Mouse (Mus musculus) embryonic facial prominence, embryonic 15.5 days (tissue): ENCODE measurements around the gene Snapin. TPM values are rescaled to one million over a fixed set of nuclear protein-coding genes. Genes with fewer than 3 reads are reported as not detected.

Source experiments
- ATAC-seq: fragments of 200-750 bp; cut with Nextera tagmentation; 2 replicates; pipeline ENCODE4 v1.8.0; 2017; ENCODE audit warnings: low read depth, moderate TSS enrichment; ENCODE audit not compliant: insufficient number of reproducible peaks, low FRiP score, low TSS enrichment
- H3K27ac ChIP-seq: fragments of 300-500 bp; sonication (generic); replicated peaks from 2 replicates; pipeline ENCODE4 v1.5.1; 2015; ENCODE audit warnings: mild to moderate bottlenecking, inconsistent platforms
- H3K27me3 ChIP-seq: fragments of 300-500 bp; sonication (generic); 2 replicates; pipeline ENCODE4 v1.6.1; 2015; ENCODE audit warnings: inconsistent platforms
- H3K36me3 ChIP-seq: fragments of 300-500 bp; sonication (generic); 2 replicates; pipeline ENCODE4 v1.6.1; 2015; ENCODE audit warnings: mild to moderate bottlenecking, inconsistent platforms
- H3K4me1 ChIP-seq: fragments of 300-500 bp; sonication (generic); 2 replicates; pipeline ENCODE4 v1.6.1; 2015; ENCODE audit warnings: inconsistent platforms
- H3K4me2 ChIP-seq: fragments of 300-500 bp; sonication (generic); replicated peaks from 2 replicates; pipeline ENCODE4 v1.6.1; 2015; ENCODE audit warnings: mild to moderate bottlenecking, inconsistent platforms
- H3K4me3 ChIP-seq: fragments of 300-500 bp; sonication (generic); replicated peaks from 2 replicates; pipeline ENCODE4 v1.5.1; 2015; ENCODE audit warnings: mild to moderate bottlenecking, inconsistent platforms
- H3K9ac ChIP-seq: fragments of 300-500 bp; sonication (generic); 2 replicates; pipeline ENCODE4 v1.6.1; 2015; ENCODE audit warnings: inconsistent platforms
- H3K9me3 ChIP-seq: fragments of 300-500 bp; sonication (generic); replicated peaks from 2 replicates; pipeline ENCODE4 v1.6.1; 2016; ENCODE audit warnings: inconsistent platforms
- WGBS: fragments of 180-500 bp; shearing (Covaris S2); methylation state at CpG from one replicate; pipeline ENCODE4 v1.1.7; 2015; 5-methylcytosine and 5-hydroxymethylcytosine counted together
- polyA plus RNA-seq: library from polyadenylated mRNA; unstranded; fragments of >200 nt; fragmentation: Nextera tagmentation; extraction: Ambion mirVana; gene quantifications from 2 replicates; pipeline ENCODE4 v1.2.1, GENCODE M21; 2015

Gene Snapin
- polyA plus RNA-seq, 1 experiment from 2014 or later, result 104 TPM

- peak overlapping the region; percentile 24 for H3K4me2 ChIP-seq
- peak overlapping the region; percentile 11; the same call in 1 of the 2 replicates for H3K4me3 ChIP-seq
- no peaks in the 10 kb centered on the region for H3K36me3 ChIP-seq
- ATAC-seq, result no peak
- WGBS, result 38% methylated on average over 10 of the region's 10 CpGs
- no peaks in the 10 kb centered on the region for H3K9me3 ChIP-seq
- H3K9ac ChIP-seq, result no peak overlapping the region
- peaks cover 7% of the 10 kb centered on the region; the same call in 1 of the 2 replicates for H3K4me1 ChIP-seq
- no peaks in the 10 kb centered on the region for H3K27me3 ChIP-seq
- no peak overlapping the region for H3K27ac ChIP-seq
Measured at GRCm38 (mm10) chr3:90451396-90452095, 39.3 kb downstream of the Snapin start.

GRCm38 (mm10) chr3:90450874-90451273 lies 40.0 kb downstream of the Snapin start:
- H3K9me3 ChIP-seq, result no peaks in the 10 kb centered on the region
- no peaks in the 10 kb centered on the region for H3K27me3 ChIP-seq
- H3K4me3 ChIP-seq, result peak overlapping the region; percentile 11; the same call in 1 of the 2 replicates
- H3K36me3 ChIP-seq, result no peaks in the 10 kb centered on the region
- no peak for ATAC-seq
- H3K4me2 ChIP-seq, result peak overlapping the region; percentile 24
- peaks cover 14% of the 10 kb centered on the region; the same call in 1 of the 2 replicates for H3K4me1 ChIP-seq
- no peak overlapping the region for H3K9ac ChIP-seq
- H3K27ac ChIP-seq, result no peak overlapping the region
- 33% methylated on average over 12 of the region's 12 CpGs for WGBS

GRCm38 (mm10) chr3:90448626-90449025 lies 42.2 kb downstream of the Snapin start:
- H3K9ac ChIP-seq, result no peak overlapping the region
- no peak for ATAC-seq
- H3K4me1 ChIP-seq, result peaks cover 17% of the 10 kb centered on the region; the same call in 1 of the 2 replicates
- no peaks in the 10 kb centered on the region for H3K36me3 ChIP-seq
- no peak overlapping the region for H3K4me3 ChIP-seq
- H3K27ac ChIP-seq, result no peak overlapping the region
- H3K9me3 ChIP-seq, result no peaks in the 10 kb centered on the region
- H3K27me3 ChIP-seq, result no peaks in the 10 kb centered on the region
- no peak overlapping the region for H3K4me2 ChIP-seq
- WGBS, result 36% methylated on average over 6 of the region's 6 CpGs

GRCm38 (mm10) chr3:90447123-90447494 lies 43.7 kb downstream of the Snapin start:
- no peak for ATAC-seq
- Histone ChIP-seq H3K4me2 (peak overlapping the region; percentile 54), H3K4me1 (peaks cover 17% of the 10 kb centered on the region; the same call in 1 of the 2 replicates), H3K9me3 (no peaks in the 10 kb centered on the region), H3K4me3 (peak overlapping the region; percentile 38; the same call in 1 of the 2 replicates), H3K9ac (no peak overlapping the region), H3K36me3 (no peaks in the 10 kb centered on the region), H3K27ac (peak overlapping the region; percentile 82), H3K27me3 (no peaks in the 10 kb centered on the region)
- 61% methylated on average over 7 of the region's 7 CpGs for WGBS

- Histone ChIP-seq H3K4me2 (peak overlapping the region; percentile 54), H3K4me1 (peaks cover 17% of the 10 kb centered on the region; the same call in 1 of the 2 replicates), H3K27me3 (no peaks in the 10 kb centered on the region), H3K27ac (peak overlapping the region; percentile 82), H3K9me3 (no peaks in the 10 kb centered on the region), H3K4me3 (peak overlapping the region; percentile 38), H3K36me3 (no peaks in the 10 kb centered on the region), H3K9ac (0 out of 2 replicates have a peak overlapping the region, but pooled peaks have one; percentile 4)
- ATAC-seq, result peak; percentile 95
- WGBS, result 2% methylated on average over 17 of the region's 17 CpGs
Measured at GRCm38 (mm10) chr3:90446389-90447122, 44.3 kb downstream of the Snapin start.

- no peak for ATAC-seq
- 69% methylated on average over 11 of the region's 11 CpGs for WGBS
- peak overlapping the region; percentile 54 for H3K4me2 ChIP-seq
- no peaks in the 10 kb centered on the region for H3K9me3 ChIP-seq
- H3K27me3 ChIP-seq, result no peaks in the 10 kb centered on the region
- H3K4me1 ChIP-seq, result peaks cover 17% of the 10 kb centered on the region; the same call in 1 of the 2 replicates
- H3K27ac ChIP-seq, result peak overlapping the region; percentile 82
- H3K4me3 ChIP-seq, result no peak overlapping the region; the same call in 1 of the 2 replicates
- H3K9ac ChIP-seq, result no peak overlapping the region
- no peaks in the 10 kb centered on the region for H3K36me3 ChIP-seq
Measured at GRCm38 (mm10) chr3:90445417-90446200, 45.2 kb downstream of the Snapin start.

- WGBS, result 89% methylated on average over 3 of the region's 3 CpGs
- peaks cover 17% of the 10 kb centered on the region; the same call in 1 of the 2 replicates for H3K4me1 ChIP-seq
Measured at GRCm38 (mm10) chr3:90443977-90444376, 46.9 kb downstream of the Snapin start.

GRCm38 (mm10) chr3:90440756-90441155 lies 50.1 kb downstream of the Snapin start:
- WGBS, result 71% methylated on average over 2 of the region's 2 CpGs
- no peak overlapping the region for H3K9ac ChIP-seq

More at GRCm38 (mm10) chr3:90443977-90444376, 46.9 kb downstream of the Snapin start:
- no peak overlapping the region for H3K4me2 ChIP-seq
- no peak overlapping the region for H3K27ac ChIP-seq
- H3K9me3 ChIP-seq, result no peaks in the 10 kb centered on the region
- H3K36me3 ChIP-seq, result no peaks in the 10 kb centered on the region
- no peak for ATAC-seq
- no peaks in the 10 kb centered on the region for H3K27me3 ChIP-seq
- H3K4me3 ChIP-seq, result no peak overlapping the region
- H3K9ac ChIP-seq, result no peak overlapping the region

More at GRCm38 (mm10) chr3:90440756-90441155, 50.1 kb downstream of the Snapin start:
- H3K27ac ChIP-seq, result no peak overlapping the region
- ATAC-seq, result no peak
- H3K4me2 ChIP-seq, result no peak overlapping the region
- peaks cover 2% of the 10 kb centered on the region; the same call in 1 of the 2 replicates for H3K4me1 ChIP-seq
- H3K4me3 ChIP-seq, result no peak overlapping the region
- H3K9me3 ChIP-seq, result no peaks in the 10 kb centered on the region
- no peaks in the 10 kb centered on the region for H3K36me3 ChIP-seq
- H3K27me3 ChIP-seq, result no peaks in the 10 kb centered on the region

Other genes starting within 250 kb of the Snapin start
- gene Creb3l4, start 247.5 kb downstream of the Snapin start, polyA plus RNA-seq, result 6.1 and 7.3 TPM in 2 replicates
- 107 and 115 TPM in 2 replicates for gene Slc39a1, start 242.9 kb downstream of the Snapin start, polyA plus RNA-seq
- 24.7 and 27.8 TPM in 2 replicates for gene Crtc2, start 236.9 kb downstream of the Snapin start, polyA plus RNA-seq
- 4.0 and 4.5 TPM in 2 replicates for gene Dennd4b, start 225.8 kb downstream of the Snapin start, polyA plus RNA-seq
- gene Gatad2b, start 197.9 kb downstream of the Snapin start, polyA plus RNA-seq, result 15.2 and 16.8 TPM in 2 replicates
- gene Slc27a3, start 101.1 kb downstream of the Snapin start, polyA plus RNA-seq, result 32.1 and 34.6 TPM in 2 replicates
- 27.6 and 28.5 TPM in 2 replicates for gene Ints3, start 57.4 kb downstream of the Snapin start, polyA plus RNA-seq
- gene Npr1, start 25.2 kb downstream of the Snapin start, polyA plus RNA-seq, result 5.9 and 6.2 TPM in 2 replicates
- 182 and 183 TPM in 2 replicates for gene Ilf2, start 14.9 kb downstream of the Snapin start, polyA plus RNA-seq
- 155 and 159 TPM in 2 replicates for gene Chtop, start 18.5 kb upstream of the Snapin start, polyA plus RNA-seq
- gene S100a1, start 23.4 kb upstream of the Snapin start, polyA plus RNA-seq, result 52.3 and 63.7 TPM in 2 replicates
- gene S100a13, start 23.4 kb upstream of the Snapin start, polyA plus RNA-seq, result 45.9 and 51.8 TPM in 2 replicates
- 134 and 141 TPM in 2 replicates for gene S100a14, start 35.8 kb upstream of the Snapin start, polyA plus RNA-seq
- gene S100a16, start 46.2 kb upstream of the Snapin start, polyA plus RNA-seq, result 321 and 322 TPM in 2 replicates
- 35.0 and 74.2 TPM in 2 replicates for gene S100a3, start 69.5 kb upstream of the Snapin start, polyA plus RNA-seq
- gene S100a2, start 99.2 kb upstream of the Snapin start, polyA plus RNA-seq, result not detected in 2 replicates
- not detected in 2 replicates for gene Gm42674, start 110.9 kb upstream of the Snapin start, polyA plus RNA-seq
- 24.9 and 31.5 TPM in 2 replicates for gene S100a4, start 112.7 kb upstream of the Snapin start, polyA plus RNA-seq
- 2.8 and 3.1 TPM in 2 replicates for gene S100a5, start 117.5 kb upstream of the Snapin start, polyA plus RNA-seq
- 449 and 474 TPM in 2 replicates for gene S100a6, start 121.8 kb upstream of the Snapin start, polyA plus RNA-seq
- gene S100a7a, start 163.0 kb upstream of the Snapin start, polyA plus RNA-seq, result 6.0 and 8.7 TPM in 2 replicates
- gene S100a8, start 177.9 kb upstream of the Snapin start, polyA plus RNA-seq, result 35.0 and 35.3 TPM in 2 replicates
- 22.1 TPM in 2 replicates for gene S100a9, start 204.7 kb upstream of the Snapin start, polyA plus RNA-seq
- gene Pglyrp4, start 235.9 kb upstream of the Snapin start, polyA plus RNA-seq, result 0.25 and 0.41 TPM in 2 replicates